Mouse (Mus musculus) lung, embryonic 16.5 days (tissue): ENCODE measurements at regions not wholly inside any gene's neighbourhood (a gene's known extent, or its start where the extent isn't known, plus 50 kb on each side); places are given as distances from the start of the nearest gene placed in this dataset.
A peak's percentile ranks its signal among the peaks of the same experiment; 100 is the strongest.

Experiments
- ATAC-seq: fragments of 200-750 bp; cut with Nextera tagmentation; 2 replicates; pipeline ENCODE4 v1.8.0; 2017; ENCODE audit warnings: low read depth, mild to moderate bottlenecking, moderate library complexity
- H3K27ac ChIP-seq: fragments of 300-500 bp; sonication (generic); 2 replicates; pipeline ENCODE4 v1.5.1; 2014; ENCODE audit warnings: mild to moderate bottlenecking, control low read depth, low read length
- H3K27me3 ChIP-seq: fragments of 300-500 bp; sonication (generic); 2 replicates; pipeline ENCODE4 v1.6.1; 2014; ENCODE audit warnings: low read depth, low read length, mixed read lengths; ENCODE audit not compliant: control insufficient read depth, insufficient read depth
- H3K36me3 ChIP-seq: fragments of 300-500 bp; sonication (generic); 2 replicates; pipeline ENCODE4 v1.6.1; 2014; ENCODE audit warnings: low read length; ENCODE audit not compliant: control insufficient read depth, insufficient read depth
- H3K4me1 ChIP-seq: fragments of 300-500 bp; sonication (generic); replicated peaks from 2 replicates; pipeline ENCODE4 v1.6.1; 2014; ENCODE audit warnings: low read length, mixed read lengths; ENCODE audit not compliant: control insufficient read depth, insufficient read depth
- H3K4me2 ChIP-seq: fragments of 300-500 bp; sonication (generic); 2 replicates; pipeline ENCODE4 v1.6.1; 2014; ENCODE audit warnings: low read depth, low read length, control low read depth
- H3K4me3 ChIP-seq: fragments of 300-500 bp; sonication (generic); 2 replicates; pipeline ENCODE4 v1.5.1; 2014; ENCODE audit warnings: mild to moderate bottlenecking, low read length, control low read depth
- H3K9ac ChIP-seq: fragments of 300-500 bp; sonication (generic); 2 replicates; pipeline ENCODE4 v1.6.1; 2014; ENCODE audit warnings: low read length, control low read depth
- H3K9me3 ChIP-seq: fragments of 300-500 bp; sonication (generic); 2 replicates; pipeline ENCODE4 v1.6.1; 2016; ENCODE audit warnings: low read length; ENCODE audit not compliant: control insufficient read depth
- WGBS: fragments of 180-500 bp; shearing (Covaris S2); extraction: QIAGEN DNeasy Blood & Tissue Kit; methylation state at CpG from one replicate; pipeline ENCODE4 v1.1.7; 2014; 5-methylcytosine and 5-hydroxymethylcytosine counted together

GRCm38 (mm10) chr13:31423599-31423998 is 132.3 kb upstream of the Foxq1 start:
- 77% methylated on average over 3 of the region's 3 CpGs for WGBS
- ATAC-seq: no peak

GRCm38 (mm10) chr13:31425825-31426500 is 130.0 kb upstream of the Foxq1 start:
- H3K4me2 ChIP-seq: no peak overlapping the region
- 69% methylated on average over 7 of the region's 7 CpGs for WGBS
- H3K27me3 ChIP-seq: no peaks in the 10 kb centered on the region
- H3K9ac ChIP-seq: no peak overlapping the region
- H3K4me1 ChIP-seq: no peaks in the 10 kb centered on the region
- no peak overlapping the region for H3K27ac ChIP-seq
- no peaks in the 10 kb centered on the region for H3K36me3 ChIP-seq
- H3K9me3 ChIP-seq: no peaks in the 10 kb centered on the region
- H3K4me3 ChIP-seq: no peak overlapping the region
- ATAC-seq: no peak

More at GRCm38 (mm10) chr13:31423599-31423998, 132.3 kb upstream of the Foxq1 start:
- Histone ChIP-seq H3K4me3 (no peak overlapping the region), H3K4me1 (no peaks in the 10 kb centered on the region), H3K27me3 (no peaks in the 10 kb centered on the region), H3K4me2 (no peak overlapping the region), H3K9ac (no peak overlapping the region), H3K27ac (no peak overlapping the region), H3K9me3 (no peaks in the 10 kb centered on the region), H3K36me3 (no peaks in the 10 kb centered on the region)

- H3K27me3 ChIP-seq: no peaks in the 10 kb centered on the region
- WGBS: 68% methylated on average over 7 of the region's 7 CpGs
- no peak overlapping the region for H3K4me2 ChIP-seq
- H3K4me3 ChIP-seq: no peak overlapping the region
- H3K9me3 ChIP-seq: no peaks in the 10 kb centered on the region
- no peak overlapping the region for H3K27ac ChIP-seq
- no peak for ATAC-seq
- no peaks in the 10 kb centered on the region for H3K36me3 ChIP-seq
- no peaks in the 10 kb centered on the region for H3K4me1 ChIP-seq
- no peak overlapping the region for H3K9ac ChIP-seq
Measured at GRCm38 (mm10) chr13:31436434-31436833, 119.5 kb upstream of the Foxq1 start.

- WGBS: 63% methylated on average over 9 of the region's 9 CpGs
- no peaks in the 10 kb centered on the region for H3K36me3 ChIP-seq
Measured at GRCm38 (mm10) chr13:31439761-31440627, 115.9 kb upstream of the Foxq1 start.

GRCm38 (mm10) chr13:31458883-31459282 is 97.1 kb upstream of the Foxq1 start:
- Histone ChIP-seq H3K27ac (peak overlapping the region; percentile 54; the same call in 1 of the 2 replicates), H3K4me3 (no peak overlapping the region), H3K27me3 (no peaks in the 10 kb centered on the region), H3K4me1 (0 out of 2 replicates have a peak, but pooled peaks cover 2% of the 10 kb centered on the region), H3K36me3 (no peaks in the 10 kb centered on the region), H3K9me3 (no peaks in the 10 kb centered on the region), H3K4me2 (no peak overlapping the region), H3K9ac (no peak overlapping the region)
- 2% methylated on average over 2 of the region's 2 CpGs for WGBS
- peak; percentile 91 for ATAC-seq

More at GRCm38 (mm10) chr13:31439761-31440627, 115.9 kb upstream of the Foxq1 start:
- Histone ChIP-seq H3K9me3 (no peaks in the 10 kb centered on the region), H3K4me1 (no peaks in the 10 kb centered on the region), H3K27ac (no peak overlapping the region), H3K27me3 (no peaks in the 10 kb centered on the region), H3K9ac (no peak overlapping the region), H3K4me3 (no peak overlapping the region), H3K4me2 (no peak overlapping the region)
- ATAC-seq: no peak

GRCm38 (mm10) chr13:31465141-31465540 is 90.8 kb upstream of the Foxq1 start:
- H3K4me1 ChIP-seq: no peaks in the 10 kb centered on the region
- H3K27me3 ChIP-seq: no peaks in the 10 kb centered on the region
- H3K9me3 ChIP-seq: no peaks in the 10 kb centered on the region
- H3K9ac ChIP-seq: no peak overlapping the region
- H3K27ac ChIP-seq: no peak overlapping the region
- H3K4me3 ChIP-seq: no peak overlapping the region
- no peaks in the 10 kb centered on the region for H3K36me3 ChIP-seq
- no peak overlapping the region for H3K4me2 ChIP-seq
- no peak for ATAC-seq
- 51% methylated on average over 8 of the region's 8 CpGs for WGBS

GRCm38 (mm10) chr13:31465711-31466110 is 90.2 kb upstream of the Foxq1 start:
- no peak for ATAC-seq
- Histone ChIP-seq H3K4me1 (no peaks in the 10 kb centered on the region), H3K4me2 (no peak overlapping the region), H3K36me3 (no peaks in the 10 kb centered on the region), H3K9ac (no peak overlapping the region), H3K27me3 (no peaks in the 10 kb centered on the region), H3K27ac (no peak overlapping the region), H3K4me3 (no peak overlapping the region), H3K9me3 (no peaks in the 10 kb centered on the region)
- WGBS: 71% methylated on average over 4 of the region's 4 CpGs

GRCm38 (mm10) chr13:31468131-31468530 is 87.8 kb upstream of the Foxq1 start:
- Histone ChIP-seq H3K27me3 (no peaks in the 10 kb centered on the region), H3K4me1 (no peaks in the 10 kb centered on the region), H3K27ac (no peak overlapping the region), H3K4me2 (no peak overlapping the region), H3K4me3 (no peak overlapping the region), H3K36me3 (no peaks in the 10 kb centered on the region), H3K9me3 (no peaks in the 10 kb centered on the region), H3K9ac (no peak overlapping the region)
- ATAC-seq: no peak
- WGBS: 76% methylated on average over 3 of the region's 3 CpGs

GRCm38 (mm10) chr13:31468983-31469382 is 87.0 kb upstream of the Foxq1 start:
- Histone ChIP-seq H3K27me3 (no peaks in the 10 kb centered on the region), H3K9ac (no peak overlapping the region), H3K4me1 (no peaks in the 10 kb centered on the region), H3K4me3 (no peak overlapping the region), H3K36me3 (no peaks in the 10 kb centered on the region), H3K4me2 (no peak overlapping the region), H3K27ac (no peak overlapping the region), H3K9me3 (no peaks in the 10 kb centered on the region)
- 68% methylated on average over 3 of the region's 3 CpGs for WGBS
- ATAC-seq: no peak
